ENCODE assay signal across 10 mouse cellular contexts in the genomic region with DNA sequence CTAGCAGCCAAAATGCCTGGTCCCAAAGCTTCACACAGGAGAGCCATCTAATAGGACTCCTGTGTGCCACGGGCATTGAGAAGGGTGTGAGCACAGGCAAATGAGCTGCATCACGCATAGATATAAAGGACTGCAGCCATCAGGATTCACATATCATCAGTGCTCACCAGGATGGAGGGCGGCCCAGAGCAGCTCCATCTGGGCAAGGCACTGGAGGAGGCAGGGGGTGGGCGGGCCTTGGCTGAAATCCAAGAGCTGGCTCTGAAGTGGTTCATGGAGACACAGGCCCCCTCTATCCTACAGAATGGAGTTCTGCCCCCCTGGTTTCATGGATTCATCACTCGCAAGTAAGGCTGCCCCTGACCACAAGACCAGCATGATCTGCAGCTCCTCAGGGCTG. TPM values are rescaled to one million over a fixed set of nuclear protein-coding genes. Genes with fewer than 3 reads are reported as not detected.
A peak's percentile ranks its signal among the peaks of the same experiment; 100 is the strongest.
DNase-seq lines count a peak whose midpoint lies in the region; ATAC-seq and TF ChIP-seq lines count a peak whose summit lies in the region.
"Had no signal": no experiment of that assay in that cellular context is flagged by ENCODE, and none has a peak within 500 bp of the region (broad histone marks: within the 10 kb centered on the region; RNA-seq: fewer than 3 reads in every experiment).

No protein-coding gene starts in this region.

- no peaks in the 10 kb centered on the region for H3K4me1 ChIP-seq in stomach, embryonic 14.5 days (ENCODE audit: control insufficient read depth, insufficient read depth, low read length)
- H3K4me1 ChIP-seq in stomach, postnatal 0 days (replicated peaks; ENCODE audit: control insufficient read depth, insufficient read depth): no peaks in the 10 kb centered on the region
- peaks cover 5% of the 10 kb centered on the region; the same call in 1 of the 2 replicates for H3K4me1 ChIP-seq in heart, embryonic 10.5 days

- no peak overlapping the region for H3K4me3 ChIP-seq in stomach, embryonic 14.5 days (ENCODE audit: low read depth, low read length)
- H3K4me3 ChIP-seq in stomach, postnatal 0 days (ENCODE audit: low read depth, low read length): no peak overlapping the region
- H3K4me3 ChIP-seq in heart, embryonic 10.5 days: no peak overlapping the region

- no peak for TF ChIP-seq EP300 in stomach, postnatal 0 days (optimal IDR thresholded peaks at IDR 0.05)

- TF ChIP-seq CTCF in stomach, postnatal 0 days (IDR thresholded peaks at IDR 0.05; ENCODE audit: low read depth): no peak

- ATAC-seq in stomach, embryonic 14.5 days (ENCODE audit: insufficient number of reproducible peaks, insufficient read depth, low FRiP score, low read depth): peak; percentile 76; the same call in 1 of the 2 replicates
- ATAC-seq in stomach, postnatal 0 days (ENCODE audit: low FRiP score, low TSS enrichment): no peak

- no peak overlapping the region for H3K4me2 ChIP-seq in stomach, embryonic 14.5 days (replicated peaks; ENCODE audit: low read depth, low read length)
- H3K4me2 ChIP-seq in stomach, postnatal 0 days (replicated peaks; ENCODE audit: low read depth): no peak overlapping the region

- no peaks in the 10 kb centered on the region for H3K27me3 ChIP-seq in stomach, embryonic 14.5 days (ENCODE audit: control insufficient read depth, insufficient read depth, low read length)
- no peaks in the 10 kb centered on the region for H3K27me3 ChIP-seq in stomach, postnatal 0 days (ENCODE audit: control insufficient read depth, insufficient read depth, low read length)
- peaks cover 7% of the 10 kb centered on the region; the same call in 1 of the 2 replicates for H3K27me3 ChIP-seq in heart, embryonic 10.5 days (ENCODE audit: insufficient read depth, poor library complexity, severe bottlenecking)

- no peaks in the 10 kb centered on the region for H3K36me3 ChIP-seq in stomach, embryonic 14.5 days (ENCODE audit: control insufficient read depth, insufficient read depth, low read length)
- H3K36me3 ChIP-seq in stomach, postnatal 0 days (ENCODE audit: control insufficient read depth, insufficient read depth, low read length): no peaks in the 10 kb centered on the region
- H3K36me3 ChIP-seq in heart, embryonic 10.5 days: no peaks in the 10 kb centered on the region

- no peak overlapping the region for H3K9ac ChIP-seq in stomach, embryonic 14.5 days (replicated peaks; ENCODE audit: low read depth, low read length)
- H3K9ac ChIP-seq in stomach, postnatal 0 days (ENCODE audit: low read length): no peak overlapping the region

- peak; percentile 34 for DNase-seq in adrenal gland, postnatal 10 days
- DNase-seq in adrenal gland, postnatal 4 days (ENCODE audit: low spot score in 2 of 2): no peak
- DNase-seq in stomach, postnatal 0 days (ENCODE audit: low spot score): no peak
- peak; percentile 62 to 75 for DNase-seq in layer of hippocampus, postnatal 25 days (ENCODE audit: extremely low spot score in 1 of 2, low spot score in 1 of 2)
- peak; percentile 73 for DNase-seq in right cerebral cortex, postnatal 25 days
- no peak for DNase-seq in thymus, postnatal 0 days (ENCODE audit: low spot score)
- no peak for DNase-seq in heart, embryonic 10.5 days (ENCODE audit: low spot score)

- no peak overlapping the region for H3K27ac ChIP-seq in stomach, embryonic 14.5 days (ENCODE audit: low read length)
- no peak overlapping the region for H3K27ac ChIP-seq in stomach, postnatal 0 days (replicated peaks)
- no peak overlapping the region for H3K27ac ChIP-seq in heart, embryonic 10.5 days

- no peaks in the 10 kb centered on the region for H3K9me3 ChIP-seq in stomach, embryonic 14.5 days (ENCODE audit: control insufficient read depth, low read depth, low read length)
- H3K9me3 ChIP-seq in stomach, postnatal 0 days (ENCODE audit: control insufficient read depth, low read length): no peaks in the 10 kb centered on the region
- no peaks in the 10 kb centered on the region for H3K9me3 ChIP-seq in heart, embryonic 10.5 days

- 60% methylated on average over 5 of the region's 5 CpGs for WGBS in stomach, embryonic 14.5 days
- 72% methylated on average over 5 of the region's 5 CpGs for WGBS in stomach, postnatal 0 days
- 67% methylated on average over 5 of the region's 5 CpGs for WGBS in heart, embryonic 10.5 days

RNA-seq across cellular contexts. Expression of a gene that starts 4.8 kb away (rescaled TPM):
- not detected for total RNA-seq in adrenal gland, postnatal 10 days (2021)
- total RNA-seq in adrenal gland, postnatal 4 days (2021): not detected
- not detected in 2 replicates for polyA plus RNA-seq in stomach, embryonic 14.5 days (2014; fragmentation: Nextera tagmentation; extraction: Ambion mirVana)
- 0.04 TPM in 2 replicates for polyA plus RNA-seq in stomach, postnatal 0 days (2015; fragmentation: Nextera tagmentation; extraction: Ambion mirVana)
- total RNA-seq in layer of hippocampus, postnatal 25 days (2021): not detected
- 0.09 and 0.13 TPM in 2 replicates for polyA plus RNA-seq in thymus, postnatal 0 days (2015; fragmentation: Nextera tagmentation; extraction: Ambion mirVana)
- polyA plus RNA-seq in heart, embryonic 10.5 days (2016; fragmentation: Nextera tagmentation; extraction: Ambion mirVana): not detected in 2 replicates
- total RNA-seq: hematopoietic stem cell, adult 5-6 weeks had no signal
- polyA plus RNA-seq: neural tube, embryonic 11.5 days had no signal

RNA-seq across cellular contexts. Expression of a gene that starts 26.0 kb away (rescaled TPM):
- total RNA-seq in adrenal gland, postnatal 10 days (2021): 10 to 100 TPM; 69.3 to 83.3 TPM
- 10 to 100 TPM; 10.4 to 12.2 TPM for total RNA-seq in adrenal gland, postnatal 4 days (2021)
- polyA plus RNA-seq in stomach, embryonic 14.5 days (2014; fragmentation: Nextera tagmentation; extraction: Ambion mirVana): 13.6 and 15.3 TPM in 2 replicates
- polyA plus RNA-seq in stomach, postnatal 0 days (2015; fragmentation: Nextera tagmentation; extraction: Ambion mirVana): 6.1 and 7.5 TPM in 2 replicates
- total RNA-seq in layer of hippocampus, postnatal 25 days (2021): 10 to 100 TPM; 17.0 to 22.1 TPM
- polyA plus RNA-seq in thymus, postnatal 0 days (2015; fragmentation: Nextera tagmentation; extraction: Ambion mirVana): 1.5 and 1.8 TPM in 2 replicates
- 2.9 and 5.5 TPM in 2 replicates for polyA plus RNA-seq in heart, embryonic 10.5 days (2016; fragmentation: Nextera tagmentation; extraction: Ambion mirVana)
- total RNA-seq: hematopoietic stem cell, adult 5-6 weeks had no signal

RNA-seq across cellular contexts. Expression of a gene that starts 32.5 kb away (rescaled TPM):
- total RNA-seq in adrenal gland, postnatal 10 days (2021): 10 to 100 TPM; 11.7 to 15.2 TPM
- total RNA-seq in adrenal gland, postnatal 4 days (2021): 10 to 100 TPM; 18.8 to 23.4 TPM
- 7.0 and 7.2 TPM in 2 replicates for polyA plus RNA-seq in stomach, embryonic 14.5 days (2014; fragmentation: Nextera tagmentation; extraction: Ambion mirVana)
- polyA plus RNA-seq in stomach, postnatal 0 days (2015; fragmentation: Nextera tagmentation; extraction: Ambion mirVana): 1.8 and 2.2 TPM in 2 replicates
- total RNA-seq in layer of hippocampus, postnatal 25 days (2021): 100 to 1,000 TPM; 187 to 212 TPM
- polyA plus RNA-seq in thymus, postnatal 0 days (2015; fragmentation: Nextera tagmentation; extraction: Ambion mirVana): 1.0 and 1.1 TPM in 2 replicates
- 6.4 TPM in 2 replicates for polyA plus RNA-seq in heart, embryonic 10.5 days (2016; fragmentation: Nextera tagmentation; extraction: Ambion mirVana)

RNA-seq across cellular contexts. Expression of a gene that starts 52.2 kb away (rescaled TPM):
- total RNA-seq in adrenal gland, postnatal 10 days (2021): 100 to 1,000 TPM; 806 to 826 TPM
- 100 to 1,000 TPM; 193 to 223 TPM for total RNA-seq in adrenal gland, postnatal 4 days (2021)
- polyA plus RNA-seq in stomach, embryonic 14.5 days (2014; fragmentation: Nextera tagmentation; extraction: Ambion mirVana): 99.6 and 108 TPM in 2 replicates
- polyA plus RNA-seq in stomach, postnatal 0 days (2015; fragmentation: Nextera tagmentation; extraction: Ambion mirVana): 105 TPM in 2 replicates
- total RNA-seq in layer of hippocampus, postnatal 25 days (2021): 100 to 1,000 TPM; 176 to 189 TPM
- 145 and 149 TPM in 2 replicates for polyA plus RNA-seq in thymus, postnatal 0 days (2015; fragmentation: Nextera tagmentation; extraction: Ambion mirVana)
- 348 and 488 TPM in 2 replicates for polyA plus RNA-seq in heart, embryonic 10.5 days (2016; fragmentation: Nextera tagmentation; extraction: Ambion mirVana)

Comparison
In these comparisons a context has a peak if more than half of its experiments do, and no peak if none do; other contexts are left out.
1. DNase-seq: peak in adrenal gland, postnatal 10 days (single experiment), layer of hippocampus, postnatal 25 days (2 of 2) and right cerebral cortex, postnatal 25 days (single experiment); none in adrenal gland, postnatal 4 days (0 of 2), stomach, postnatal 0 days (single experiment), thymus, postnatal 0 days (single experiment) and heart, embryonic 10.5 days (single experiment).